Mouse (Mus musculus) ovary, postnatal 10 days (tissue): ENCODE measurements at regions not wholly inside any gene's neighbourhood (a gene's known extent, or its start where the extent isn't known, plus 50 kb on each side); places are given as distances from the start of the nearest gene placed in this dataset.

Source experiments
- DNase-seq: peaks from one replicate; pipeline ENCODE4 v3.0.0; 2022; ENCODE audit warnings: low spot score

DNA sequence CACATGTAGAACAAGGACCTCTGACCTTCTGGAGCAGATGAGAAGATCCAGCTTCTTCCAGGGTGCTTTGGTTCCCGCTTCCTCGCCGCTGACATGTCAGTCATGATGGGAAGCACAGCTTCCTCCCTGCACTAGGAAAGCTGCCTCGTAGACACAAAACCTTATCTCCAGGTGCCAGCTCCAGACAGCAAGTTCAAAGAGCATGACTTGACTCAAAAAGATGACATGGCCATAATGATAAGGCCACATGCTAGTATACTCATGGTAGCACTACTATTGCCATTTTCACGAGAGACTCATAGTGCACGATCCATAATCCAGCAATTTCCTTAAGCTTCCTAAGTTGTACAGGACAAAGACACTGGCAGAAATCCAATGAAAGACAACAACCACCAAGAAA is 272.1 kb downstream of the Gm9195 start:
- no peak for DNase-seq

DNA sequence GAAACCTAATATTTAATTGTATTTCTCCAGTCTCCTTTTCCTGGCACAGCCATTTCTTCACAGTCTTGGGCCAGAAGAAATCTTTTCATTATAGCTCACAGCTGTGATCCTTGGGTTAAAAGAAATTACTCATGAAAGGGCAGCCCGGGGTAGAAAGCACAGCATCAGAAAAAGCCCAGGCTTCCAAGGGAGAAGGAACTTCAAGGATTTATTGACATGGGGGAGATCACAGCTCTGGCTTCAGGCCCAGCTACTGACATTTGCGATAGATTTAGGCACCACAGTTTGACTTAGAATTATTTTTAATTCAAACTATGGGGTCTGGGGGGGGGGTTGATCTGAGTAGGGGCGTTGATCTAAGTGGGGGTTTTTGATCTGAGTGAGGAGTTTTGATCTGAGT is 291.3 kb downstream of the Gm9195 start:
- DNase-seq: no peak

- DNase-seq: no peak
Observed at GRCm38 (mm10) chr14:72199900-72200299, 291.7 kb downstream of the Gm9195 start.

DNA sequence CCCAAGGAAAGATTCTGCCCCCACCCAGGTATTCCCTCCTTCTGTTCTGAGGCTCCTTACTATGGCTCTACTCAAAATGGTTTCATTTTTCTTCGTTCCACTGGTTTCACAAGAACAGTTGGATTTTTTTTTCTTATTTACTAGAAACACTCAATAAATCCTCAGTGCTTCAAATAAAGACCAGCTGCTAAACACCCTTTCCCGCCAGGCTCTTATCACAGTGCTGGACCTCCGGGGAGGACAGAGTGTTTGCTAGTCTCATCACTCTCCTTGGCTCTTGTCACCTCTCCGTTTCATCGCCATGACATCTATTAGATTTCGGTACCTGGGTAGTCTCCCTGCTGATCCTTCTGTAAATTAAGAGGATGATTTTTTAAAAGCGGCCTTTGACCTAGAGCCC is 293.7 kb downstream of the Gm9195 start:
- no peak for DNase-seq

- no peak for DNase-seq
Observed at GRCm38 (mm10) chr14:72187329-72187984, 304.2 kb downstream of the Gm9195 start.

DNA sequence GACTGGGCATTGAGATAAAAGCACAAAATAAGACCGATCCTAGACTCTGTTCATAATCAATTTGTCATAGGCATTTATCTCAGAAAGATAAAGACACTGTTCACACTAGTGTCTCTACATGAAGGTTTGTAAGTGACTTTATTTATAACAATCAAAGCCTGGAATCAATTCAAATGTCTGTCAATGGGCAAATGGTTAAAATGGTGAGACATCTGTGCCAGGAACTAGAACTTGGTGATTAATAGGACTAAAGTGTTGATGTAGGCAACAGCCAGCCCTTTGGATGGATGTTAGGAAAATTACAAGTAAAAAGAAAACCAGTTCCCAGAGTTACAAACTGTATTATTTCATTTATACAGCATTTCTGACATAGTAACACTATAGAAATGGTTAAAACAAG is 315.9 kb downstream of the Gm9195 start:
- no peak for DNase-seq

GRCm38 (mm10) chr14:72172549-72173405 is 318.9 kb downstream of the Gm9195 start:
- no peak for DNase-seq

DNA sequence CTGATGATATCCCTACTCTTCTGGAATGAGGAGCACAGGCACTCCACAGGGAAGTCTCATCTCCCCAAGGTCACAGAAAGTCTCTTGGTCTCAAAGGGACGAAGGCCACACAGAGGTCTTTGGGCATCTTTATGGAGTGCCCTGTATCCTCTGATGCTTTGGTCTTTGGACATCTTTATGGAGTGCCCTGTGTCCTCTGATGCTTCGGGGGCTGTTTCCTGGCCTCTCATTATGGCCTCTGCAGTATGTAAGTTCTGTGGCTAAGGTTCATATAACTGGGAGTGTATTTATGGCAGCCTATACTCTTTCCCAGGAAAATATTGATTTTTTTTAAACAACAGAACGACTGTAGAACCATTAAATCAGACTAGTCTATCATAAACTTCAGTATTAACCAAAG is 319.9 kb downstream of the Gm9195 start:
- DNase-seq: no peak

GRCm38 (mm10) chr14:72158537-72159323 is 332.9 kb downstream of the Gm9195 start:
- DNase-seq: no peak

GRCm38 (mm10) chr14:72155197-72155907 is 336.3 kb downstream of the Gm9195 start:
- no peak for DNase-seq

DNA sequence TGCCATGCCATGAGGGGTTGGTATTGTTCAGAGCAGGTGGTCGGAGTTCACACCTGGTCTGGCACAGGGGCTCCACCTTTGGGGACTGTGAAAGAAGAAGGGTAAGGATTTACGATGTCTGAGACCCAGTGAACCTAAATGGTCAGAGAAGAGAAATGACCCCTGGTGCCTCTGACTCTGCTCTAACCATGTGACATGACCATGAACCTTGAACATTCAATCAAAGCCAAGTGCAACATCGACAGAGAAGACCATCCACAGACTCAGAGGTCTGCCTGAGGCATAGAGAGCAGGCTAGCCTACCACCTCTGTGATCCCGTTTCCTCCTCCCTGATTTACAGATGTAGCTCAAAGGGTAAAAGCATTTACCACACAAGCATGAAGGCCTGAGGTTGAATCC is 340.0 kb downstream of the Gm9195 start:
- DNase-seq: no peak

DNA sequence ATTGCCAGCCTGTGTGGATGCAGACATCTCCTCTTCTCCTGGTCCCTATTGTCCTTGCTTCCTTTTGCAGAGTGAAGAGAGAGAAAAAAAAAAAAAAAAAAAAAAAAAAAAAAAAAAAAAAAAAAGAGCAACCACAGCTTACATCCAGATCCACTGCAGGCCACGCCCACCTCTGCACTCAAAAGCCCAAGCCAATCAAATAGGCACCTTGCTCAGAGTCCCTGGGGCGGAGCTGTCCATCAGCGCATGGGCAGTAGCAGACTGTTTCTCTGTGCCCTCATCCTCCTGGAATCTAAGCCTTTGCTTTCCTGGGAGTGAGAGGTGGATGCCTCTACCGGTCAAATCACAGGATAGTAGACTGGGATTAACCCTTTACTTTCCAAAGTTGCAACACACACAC is 342.2 kb downstream of the Gm9195 start:
- no peak for DNase-seq

- no peak for DNase-seq
Observed at GRCm38 (mm10) chr14:72148886-72149285, 342.8 kb downstream of the Gm9195 start.

DNA sequence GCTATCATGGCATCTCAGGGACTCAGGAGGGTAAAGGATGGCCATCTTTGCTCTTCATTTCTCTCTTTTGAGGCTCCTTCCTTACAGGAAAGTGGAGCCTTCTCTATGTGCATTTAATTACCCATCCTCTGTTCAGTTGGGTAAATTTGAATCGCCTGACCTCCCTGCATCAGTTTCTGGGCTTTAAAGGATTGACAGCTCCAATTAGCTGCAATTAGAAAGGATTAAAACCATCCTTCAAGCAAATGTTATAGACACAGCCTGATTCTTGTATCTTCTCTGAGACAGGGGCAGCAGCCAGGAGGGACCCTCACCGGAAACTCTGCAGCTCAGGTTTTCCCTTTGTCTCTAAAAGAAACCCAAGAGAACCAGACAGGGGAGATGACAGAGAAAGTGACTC is 345.3 kb downstream of the Gm9195 start:
- no peak for DNase-seq

DNA sequence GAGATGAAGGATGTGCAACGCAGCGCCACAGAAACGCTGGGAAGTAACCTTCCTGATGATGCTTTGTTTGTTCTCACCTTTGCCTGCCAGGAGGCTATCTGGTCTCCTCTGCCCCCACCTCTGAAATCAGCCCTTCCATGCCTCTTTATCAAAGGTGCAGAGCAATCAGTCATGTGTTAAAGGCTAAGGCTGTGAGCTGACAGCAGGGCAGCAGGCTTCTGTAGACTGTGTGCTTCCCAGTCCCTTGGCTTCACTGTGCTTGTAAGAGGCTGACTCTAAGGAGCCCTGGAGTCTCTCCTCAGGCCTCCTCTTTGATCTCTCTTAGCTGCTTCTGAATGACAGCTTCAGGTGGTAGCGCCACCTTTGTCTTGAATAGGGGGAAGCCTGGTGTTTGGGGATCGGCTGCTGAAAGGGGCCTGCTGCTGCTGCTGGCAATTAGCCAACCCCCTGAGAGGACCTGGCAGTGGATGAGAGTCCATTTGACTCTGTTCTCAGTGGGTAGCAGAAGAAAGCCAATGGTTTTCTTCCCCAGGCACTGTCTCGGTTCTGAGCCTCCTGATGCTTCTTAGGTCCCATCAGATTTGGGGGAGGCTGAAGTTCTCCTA is 348.7 kb downstream of the Gm9195 start:
- DNase-seq: no peak

- DNase-seq: no peak
Observed at GRCm38 (mm10) chr14:72141136-72141535, 350.5 kb downstream of the Gm9195 start.

GRCm38 (mm10) chr14:72130149-72130548 is 361.5 kb downstream of the Gm9195 start:
- no peak for DNase-seq

- DNase-seq: no peak
Observed at GRCm38 (mm10) chr14:72121786-72122185, 369.9 kb downstream of the Gm9195 start.

DNA sequence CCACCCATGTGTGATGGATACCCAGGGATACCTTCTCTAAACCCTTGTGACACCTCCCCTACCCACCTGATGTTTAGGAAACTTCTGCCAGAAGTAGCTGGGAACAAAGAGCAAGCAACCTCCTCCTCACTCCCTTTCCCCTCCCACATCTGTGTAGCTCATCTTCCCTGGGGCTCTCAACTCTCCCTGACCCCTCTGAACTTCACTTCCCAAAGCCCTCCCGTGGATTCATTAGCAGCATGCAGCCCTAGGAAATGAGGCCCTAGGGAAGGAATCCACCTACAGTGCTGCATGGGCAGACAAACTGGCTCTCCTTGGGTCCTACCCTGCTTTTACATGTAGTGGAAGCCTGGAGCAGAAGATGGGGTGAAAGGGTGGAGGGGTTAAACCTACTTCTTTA is 370.6 kb downstream of the Gm9195 start:
- no peak for DNase-seq

GRCm38 (mm10) chr14:72116842-72117241 is 374.8 kb downstream of the Gm9195 start:
- no peak for DNase-seq

- DNase-seq: no peak
Observed at GRCm38 (mm10) chr14:72113377-72113993, 378.2 kb downstream of the Gm9195 start.
